Mouse (Mus musculus): ENCODE data around the gene Pigk.

GRCm38 (mm10) chr3:152832436-152832835 lies 118.5 kb downstream of the Pigk start:
- no peak for TF ChIP-seq CTCF (IDR thresholded peaks at IDR 0.05; ENCODE audit: low read depth)
- TF ChIP-seq EP300 (IDR thresholded peaks at IDR 0.05; ENCODE audit: low read depth): no peak
